Mouse (Mus musculus) stomach, embryonic 14.5 days (tissue): ENCODE measurements around the gene Ccs. TPM values are rescaled to one million over a fixed set of nuclear protein-coding genes. Genes with fewer than 3 reads are reported as not detected.

Experiments
- ATAC-seq: fragments of 200-750 bp; cut with Nextera tagmentation; 2 replicates; pipeline ENCODE4 v1.8.0; 2017; ENCODE audit warnings: low read depth, moderate TSS enrichment; ENCODE audit not compliant: insufficient number of reproducible peaks, insufficient read depth, low FRiP score
- H3K27ac ChIP-seq: fragments of 300-500 bp; sonication (generic); 2 replicates; pipeline ENCODE4 v1.5.1; 2014; ENCODE audit warnings: mild to moderate bottlenecking, low read length, moderate library complexity, mixed read lengths
- H3K27me3 ChIP-seq: fragments of 300-500 bp; sonication (generic); 2 replicates; pipeline ENCODE4 v1.6.1; 2014; ENCODE audit warnings: low read length, control low read depth, mixed read lengths; ENCODE audit not compliant: control insufficient read depth, insufficient read depth
- H3K36me3 ChIP-seq: fragments of 300-500 bp; sonication (generic); 2 replicates; pipeline ENCODE4 v1.6.1; 2014; ENCODE audit warnings: mild to moderate bottlenecking, control low read depth, low read length, moderate library complexity, mixed read lengths; ENCODE audit not compliant: control insufficient read depth, insufficient read depth
- H3K4me1 ChIP-seq: fragments of 300-500 bp; sonication (generic); 2 replicates; pipeline ENCODE4 v1.6.1; 2014; ENCODE audit warnings: low read length, control low read depth, mixed read lengths; ENCODE audit not compliant: control insufficient read depth, insufficient read depth
- H3K4me2 ChIP-seq: fragments of 300-500 bp; sonication (generic); replicated peaks from 2 replicates; pipeline ENCODE4 v1.6.1; 2014; ENCODE audit warnings: low read depth, low read length, control low read depth
- H3K4me3 ChIP-seq: fragments of 300-500 bp; sonication (generic); 2 replicates; pipeline ENCODE4 v1.5.1; 2014; ENCODE audit warnings: low read depth, low read length, control low read depth
- H3K9ac ChIP-seq: fragments of 300-500 bp; sonication (generic); replicated peaks from 2 replicates; pipeline ENCODE4 v1.6.1; 2014; ENCODE audit warnings: low read depth, mild to moderate bottlenecking, control low read depth, low read length, moderate library complexity, mixed read lengths
- H3K9me3 ChIP-seq: fragments of 300-500 bp; sonication (generic); 2 replicates; pipeline ENCODE4 v1.6.1; 2016; ENCODE audit warnings: low read depth, low read length, control low read depth; ENCODE audit not compliant: control insufficient read depth
- WGBS: fragments of 180-500 bp; shearing (Covaris S2); extraction: QIAGEN DNeasy Blood & Tissue Kit; methylation state at CpG from one replicate; pipeline ENCODE4 v1.1.7; 2014; 5-methylcytosine and 5-hydroxymethylcytosine counted together
- polyA plus RNA-seq: library from polyadenylated mRNA; unstranded; fragments of >200 nt; fragmentation: Nextera tagmentation; extraction: Ambion mirVana; gene quantifications from 2 replicates; pipeline ENCODE4 v1.2.1, GENCODE M21; 2014

Ccs gene
- polyA plus RNA-seq, 1 experiment from 2014 or later = 55.4 TPM

GRCm38 (mm10) chr19:4810309-4810708, 28.8 kb downstream of the Ccs start:
- ATAC-seq = no peak
- Histone ChIP-seq H3K27ac (no peak overlapping the region), H3K27me3 (no peaks in the 10 kb centered on the region), H3K4me3 (peak overlapping the region; percentile 93), H3K4me2 (peak overlapping the region; percentile 91), H3K4me1 (peaks cover 11% of the 10 kb centered on the region), H3K9me3 (no peaks in the 10 kb centered on the region), H3K9ac (peak overlapping the region; percentile 76), H3K36me3 (no peaks in the 10 kb centered on the region)
- WGBS = under 1% methylated on average over 14 of the region's 14 CpGs

GRCm38 (mm10) chr19:4803283-4803682, 35.8 kb downstream of the Ccs start:
- 83% methylated on average over 10 of the region's 10 CpGs for WGBS
- Histone ChIP-seq H3K4me3 (no peak overlapping the region), H3K9me3 (no peaks in the 10 kb centered on the region), H3K36me3 (peaks cover 54% of the 10 kb centered on the region), H3K4me2 (no peak overlapping the region), H3K27me3 (no peaks in the 10 kb centered on the region), H3K9ac (no peak overlapping the region), H3K4me1 (no peaks in the 10 kb centered on the region), H3K27ac (no peak overlapping the region)
- ATAC-seq = no peak

- ATAC-seq = no peak
- no peak overlapping the region for H3K4me2 ChIP-seq
Observed at GRCm38 (mm10) chr19:4802691-4803091, 36.4 kb downstream of the Ccs start.

GRCm38 (mm10) chr19:4799083-4799482, 40.0 kb downstream of the Ccs start:
- Histone ChIP-seq H3K9me3 (no peaks in the 10 kb centered on the region), H3K4me1 (no peaks in the 10 kb centered on the region), H3K36me3 (peaks cover 66% of the 10 kb centered on the region), H3K9ac (no peak overlapping the region), H3K4me3 (no peak overlapping the region), H3K27me3 (no peaks in the 10 kb centered on the region), H3K4me2 (no peak overlapping the region), H3K27ac (no peak overlapping the region)
- ATAC-seq = no peak
- 93% methylated on average over 5 of the region's 5 CpGs for WGBS

More at GRCm38 (mm10) chr19:4802691-4803091, 36.4 kb downstream of the Ccs start:
- Histone ChIP-seq H3K9me3 (no peaks in the 10 kb centered on the region), H3K27me3 (no peaks in the 10 kb centered on the region), H3K9ac (no peak overlapping the region), H3K27ac (no peak overlapping the region), H3K4me1 (no peaks in the 10 kb centered on the region), H3K4me3 (no peak overlapping the region), H3K36me3 (peaks cover 57% of the 10 kb centered on the region)
- 94% methylated on average over 7 of the region's 7 CpGs for WGBS

GRCm38 (mm10) chr19:4797846-4798245, 41.3 kb downstream of the Ccs start:
- H3K27ac ChIP-seq = no peak overlapping the region
- no peak overlapping the region for H3K9ac ChIP-seq
- WGBS = 98% methylated on average over 2 of the region's 2 CpGs
- no peak overlapping the region for H3K4me3 ChIP-seq
- no peaks in the 10 kb centered on the region for H3K9me3 ChIP-seq
- peaks cover 2% of the 10 kb centered on the region; the same call in 1 of the 2 replicates for H3K4me1 ChIP-seq
- ATAC-seq = no peak
- no peak overlapping the region for H3K4me2 ChIP-seq
- peaks cover 56% of the 10 kb centered on the region for H3K36me3 ChIP-seq
- H3K27me3 ChIP-seq = no peaks in the 10 kb centered on the region

- no peak overlapping the region for H3K27ac ChIP-seq
- peaks cover 11% of the 10 kb centered on the region for H3K4me1 ChIP-seq
- peaks cover 49% of the 10 kb centered on the region for H3K36me3 ChIP-seq
- H3K27me3 ChIP-seq = no peaks in the 10 kb centered on the region
- H3K4me3 ChIP-seq = no peak overlapping the region
- no peak overlapping the region for H3K4me2 ChIP-seq
- H3K9me3 ChIP-seq = no peaks in the 10 kb centered on the region
- no peak overlapping the region for H3K9ac ChIP-seq
- no peak for ATAC-seq
- 63% methylated on average over 1 of the region's 1 CpGs for WGBS
Observed at GRCm38 (mm10) chr19:4795929-4796328, 43.2 kb downstream of the Ccs start.

GRCm38 (mm10) chr19:4793831-4794422, 45.2 kb downstream of the Ccs start, which contains the start of gene Rbm4:
Gene Rbm4, minus strand, starts transcription at chr19:4793901.
- peak within 1 kb of the TSS; percentile 80 for H3K9ac ChIP-seq
- WGBS = 0% methylated on average over 31 of the region's 31 CpGs
- ATAC-seq = peak; percentile 98
- no peaks in the 10 kb centered on the region for H3K27me3 ChIP-seq
- H3K36me3 ChIP-seq = peaks cover 46% of the 10 kb centered on the region
- peak within 1 kb of the TSS; percentile 82 for H3K27ac ChIP-seq
- peaks cover 19% of the 10 kb centered on the region for H3K4me1 ChIP-seq
- peak within 1 kb of the TSS; percentile 78 for H3K4me2 ChIP-seq
- H3K9me3 ChIP-seq = no peaks in the 10 kb centered on the region
- peak within 1 kb of the TSS; percentile 86 for H3K4me3 ChIP-seq

- Histone ChIP-seq H3K27ac (peak overlapping the region; percentile 82), H3K9me3 (no peaks in the 10 kb centered on the region), H3K36me3 (peaks cover 43% of the 10 kb centered on the region), H3K27me3 (no peaks in the 10 kb centered on the region), H3K4me3 (peak overlapping the region; percentile 86), H3K4me2 (peak overlapping the region; percentile 78), H3K4me1 (peaks cover 19% of the 10 kb centered on the region), H3K9ac (peak overlapping the region; percentile 80)
- peak; percentile 57; the same call in 1 of the 2 replicates for ATAC-seq
- WGBS = 0% methylated on average over 16 of the region's 16 CpGs
Observed at GRCm38 (mm10) chr19:4793281-4793830, 45.8 kb downstream of the Ccs start.
